Mouse (Mus musculus) kidney, adult 11 months (tissue): ENCODE measurements at regions not wholly inside any gene's neighbourhood (a gene's known extent, or its start where the extent isn't known, plus 50 kb on each side); places are given as distances from the start of the nearest gene placed in this dataset.

Experiments
- DNase-seq: peaks from one replicate; pipeline ENCODE4 v3.0.0; 2022

DNA sequence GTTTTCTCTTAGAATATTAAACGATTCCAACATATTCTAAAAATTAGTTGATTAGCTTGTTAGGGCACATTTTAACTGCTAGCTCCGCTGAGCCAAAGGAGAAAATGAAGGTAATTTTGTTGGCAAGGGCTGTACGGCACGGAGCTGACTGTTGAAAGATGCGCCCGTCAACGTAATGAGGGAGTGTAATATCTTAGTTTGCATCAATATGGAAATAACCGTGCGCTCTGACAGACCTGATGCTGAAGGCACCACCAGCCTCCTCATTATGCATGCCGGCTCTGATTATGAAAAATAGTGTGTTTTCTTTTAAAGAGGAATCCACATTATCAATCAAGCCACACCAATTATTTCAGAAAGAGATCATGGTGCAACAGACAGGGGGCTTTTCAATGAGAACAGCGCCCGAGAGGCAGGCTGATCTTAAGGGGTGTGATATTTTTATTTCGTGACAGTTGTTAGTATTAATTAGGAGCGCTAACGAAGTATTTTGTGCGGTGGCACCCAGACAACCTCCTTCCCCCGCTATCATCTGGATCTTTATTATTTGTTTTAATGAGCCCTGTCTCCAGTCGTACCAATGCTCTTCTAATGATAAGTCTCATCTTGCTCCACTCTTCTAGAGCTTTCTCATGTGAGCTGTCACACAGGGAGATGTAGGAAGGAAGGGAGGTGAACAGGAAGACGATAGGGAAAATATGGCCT is 99.9 kb upstream of the Ctbp2 start:
- no peak for DNase-seq

DNA sequence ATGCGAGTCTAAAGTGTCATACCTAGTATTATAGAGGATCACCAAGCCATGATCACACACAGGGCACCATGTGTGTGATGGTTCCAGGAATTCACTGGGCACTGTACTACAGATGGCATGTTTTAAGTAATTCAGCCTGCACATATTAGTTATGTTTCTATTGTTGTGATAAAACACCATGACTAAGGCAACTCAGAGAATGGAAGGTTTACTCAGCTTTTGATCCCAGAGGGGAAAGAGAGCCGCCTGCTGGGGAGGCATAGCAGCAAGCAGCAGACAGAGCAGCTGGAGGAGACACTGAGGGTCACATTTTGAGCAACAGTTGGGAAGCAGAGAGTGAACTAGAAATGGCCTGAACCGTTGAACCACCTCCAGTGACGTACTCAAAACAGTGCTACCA is 88.2 kb upstream of the Ctbp2 start:
- DNase-seq = no peak

DNA sequence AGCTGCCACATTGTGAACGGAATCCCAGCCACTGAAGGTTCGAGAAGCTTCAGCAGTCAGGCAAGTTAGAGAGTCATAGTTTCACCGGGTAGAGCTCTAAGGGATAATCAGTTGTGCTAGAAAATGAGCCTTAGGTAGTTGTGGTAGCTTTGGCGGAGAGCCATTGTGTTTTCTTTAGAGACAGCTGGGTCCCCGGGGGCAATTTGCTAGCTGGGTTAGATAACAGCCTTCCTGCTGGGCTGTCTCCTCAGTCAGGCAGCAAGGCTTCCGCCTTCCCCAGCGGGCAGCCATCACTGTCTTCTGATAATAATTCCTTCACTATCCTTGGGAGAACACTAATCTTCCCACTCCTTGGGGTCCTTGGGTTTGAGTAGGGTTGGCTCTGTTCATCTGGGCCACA is 81.5 kb upstream of the Ctbp2 start:
- no peak for DNase-seq

DNA sequence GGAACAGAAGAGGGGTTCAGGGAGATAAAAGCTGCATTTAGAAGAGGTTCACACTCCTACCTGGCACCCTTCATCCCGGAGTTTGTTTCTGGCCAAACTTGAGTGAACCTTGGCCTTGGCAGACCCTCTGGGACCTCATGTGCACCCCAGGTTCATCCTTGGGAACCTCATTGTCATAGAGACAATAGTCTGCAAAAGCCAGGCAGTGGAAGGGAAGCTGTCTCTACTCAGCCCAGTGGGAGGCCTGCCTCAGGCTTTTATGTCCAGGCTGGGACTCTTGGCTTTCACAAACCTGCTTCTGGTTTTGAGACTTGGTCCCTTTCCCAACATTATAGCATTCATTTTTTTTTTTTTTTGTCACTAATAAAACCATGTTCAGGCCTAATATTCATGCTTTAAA is 80.3 kb upstream of the Ctbp2 start:
- DNase-seq = no peak

DNA sequence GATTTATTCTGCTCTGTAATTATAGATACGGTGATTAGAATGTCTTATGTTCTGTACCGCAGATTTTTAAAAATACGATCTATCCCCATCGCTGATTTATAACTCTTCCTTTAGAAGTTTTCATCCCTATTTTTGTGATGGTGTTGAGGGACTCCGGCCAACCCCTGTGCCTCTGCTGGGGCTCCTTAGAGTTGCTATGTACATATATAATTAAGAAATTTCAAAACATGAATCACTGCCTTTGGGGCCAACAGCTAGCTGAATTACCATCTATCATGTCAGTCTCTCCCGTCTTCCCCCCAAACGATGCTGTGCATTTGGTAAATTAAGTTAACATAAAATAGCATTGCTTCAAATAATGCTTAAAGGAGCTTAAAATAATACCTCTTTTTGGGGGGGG is 79.8 kb upstream of the Ctbp2 start:
- no peak for DNase-seq

DNA sequence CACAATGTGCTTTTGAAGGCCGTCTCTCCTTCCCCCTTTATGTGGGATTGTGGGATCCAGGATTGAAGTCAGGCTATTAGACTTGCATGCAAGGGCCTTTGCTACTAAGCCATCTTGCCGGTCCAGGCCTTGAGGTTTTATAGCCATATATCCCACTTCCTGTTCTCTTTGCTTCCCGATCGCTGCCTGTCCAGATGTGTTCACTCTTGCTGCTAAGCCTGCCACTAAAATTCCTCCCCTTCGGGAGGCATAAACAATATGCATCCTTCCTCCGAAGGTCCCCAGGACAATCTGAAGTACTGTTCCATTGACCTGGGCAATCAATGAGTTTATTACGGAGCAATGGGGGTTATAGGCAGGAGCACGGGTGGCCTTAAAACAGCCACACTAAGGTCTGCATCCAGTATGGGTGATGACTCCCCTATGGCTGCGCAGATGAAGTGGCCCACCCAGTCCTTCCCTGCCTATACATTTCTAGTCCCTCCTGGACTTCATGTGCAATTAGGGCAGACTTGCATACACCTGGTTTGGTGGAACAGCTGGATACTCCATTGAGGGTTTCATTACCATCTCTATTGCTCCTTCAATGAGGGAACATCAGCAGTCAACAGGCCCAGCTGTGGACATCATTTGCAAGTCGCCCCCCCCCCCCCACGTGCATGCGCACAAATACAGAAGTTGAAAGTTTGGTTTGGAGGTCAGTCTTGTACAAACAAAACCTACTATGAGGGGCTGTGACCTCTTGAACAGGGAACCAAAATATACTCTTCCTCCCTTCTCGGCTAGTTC is 78.1 kb upstream of the Ctbp2 start:
- DNase-seq = no peak

DNA sequence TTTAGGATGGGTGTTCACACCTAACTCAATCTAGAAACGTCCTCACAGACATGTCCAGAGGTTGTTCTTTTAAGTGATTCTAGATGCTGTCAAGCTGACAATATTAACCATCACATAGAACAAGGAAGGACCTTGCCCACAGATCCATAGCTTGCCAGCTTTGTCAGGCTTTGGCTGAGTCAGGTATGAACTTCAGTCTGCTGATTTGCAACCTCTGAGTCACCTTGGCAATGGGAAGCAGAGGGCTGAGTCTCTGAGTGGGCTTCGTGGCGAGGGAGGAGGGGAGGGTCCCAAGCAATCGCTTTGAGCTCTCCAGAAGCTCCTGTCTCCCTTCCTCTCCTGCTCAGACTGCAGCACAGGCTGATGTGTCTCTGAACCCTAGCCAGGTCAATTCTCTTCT is 74.9 kb upstream of the Ctbp2 start:
- DNase-seq = no peak

DNA sequence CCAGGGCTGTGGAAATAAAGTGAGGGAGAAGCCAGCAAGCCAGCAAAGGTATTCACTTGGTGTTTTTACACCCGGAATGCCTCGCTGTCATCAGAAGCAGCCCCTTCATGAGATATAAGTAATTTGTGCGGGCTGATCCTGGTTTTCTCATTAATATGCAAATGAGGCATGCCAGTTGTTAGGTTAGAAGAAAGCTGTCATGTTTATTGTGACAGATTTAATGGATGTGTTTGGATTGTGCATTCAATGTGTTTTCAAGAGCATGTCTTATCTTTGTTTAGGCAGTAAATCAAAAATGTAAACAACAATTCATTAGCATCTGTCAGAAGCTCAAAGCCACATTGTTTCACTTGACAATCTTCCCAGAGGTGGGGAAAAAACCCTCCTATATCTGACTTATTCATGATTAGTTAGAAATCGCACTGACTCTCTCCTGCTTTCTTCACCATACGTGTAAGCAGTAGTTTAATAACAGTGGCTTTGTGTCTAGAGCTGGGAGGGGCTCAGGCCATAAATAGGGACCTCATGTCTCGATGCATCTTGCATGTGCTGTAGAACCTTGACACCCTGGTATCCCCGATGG is 65.8 kb upstream of the Ctbp2 start:
- no peak for DNase-seq

DNA sequence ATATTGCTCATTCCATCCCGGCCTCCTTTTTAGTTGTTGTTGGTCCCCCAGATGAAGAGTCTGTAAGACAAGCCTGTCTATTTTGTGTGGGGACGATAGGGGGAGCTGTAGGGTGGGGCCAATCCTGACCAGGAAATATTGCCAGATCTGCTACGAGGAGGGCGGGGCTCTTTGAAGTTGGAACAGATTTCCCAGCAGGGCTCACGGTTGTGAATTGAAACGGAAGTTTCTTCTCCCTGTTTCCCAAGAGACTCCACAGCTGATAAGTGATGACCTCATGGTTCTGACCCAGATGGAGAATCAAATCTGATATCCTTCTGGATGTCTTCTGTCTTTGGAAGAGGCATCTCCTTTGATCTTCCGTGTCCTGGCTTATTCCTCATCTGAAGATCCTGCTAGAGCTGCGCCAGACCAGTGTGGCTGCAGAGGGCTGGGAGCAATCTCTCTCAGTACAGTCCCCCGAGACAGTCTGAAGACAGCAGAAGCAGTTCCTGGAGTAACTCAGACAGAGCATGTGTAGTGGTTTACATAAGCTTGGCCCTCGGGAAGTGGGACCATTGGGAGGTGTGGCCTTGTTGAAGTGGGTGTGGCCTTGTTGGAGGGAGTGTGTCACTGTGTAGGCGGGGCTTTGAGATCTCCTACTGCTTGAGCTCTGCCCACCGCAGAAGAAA is 61.9 kb upstream of the Ctbp2 start:
- DNase-seq = peak; percentile 74

DNA sequence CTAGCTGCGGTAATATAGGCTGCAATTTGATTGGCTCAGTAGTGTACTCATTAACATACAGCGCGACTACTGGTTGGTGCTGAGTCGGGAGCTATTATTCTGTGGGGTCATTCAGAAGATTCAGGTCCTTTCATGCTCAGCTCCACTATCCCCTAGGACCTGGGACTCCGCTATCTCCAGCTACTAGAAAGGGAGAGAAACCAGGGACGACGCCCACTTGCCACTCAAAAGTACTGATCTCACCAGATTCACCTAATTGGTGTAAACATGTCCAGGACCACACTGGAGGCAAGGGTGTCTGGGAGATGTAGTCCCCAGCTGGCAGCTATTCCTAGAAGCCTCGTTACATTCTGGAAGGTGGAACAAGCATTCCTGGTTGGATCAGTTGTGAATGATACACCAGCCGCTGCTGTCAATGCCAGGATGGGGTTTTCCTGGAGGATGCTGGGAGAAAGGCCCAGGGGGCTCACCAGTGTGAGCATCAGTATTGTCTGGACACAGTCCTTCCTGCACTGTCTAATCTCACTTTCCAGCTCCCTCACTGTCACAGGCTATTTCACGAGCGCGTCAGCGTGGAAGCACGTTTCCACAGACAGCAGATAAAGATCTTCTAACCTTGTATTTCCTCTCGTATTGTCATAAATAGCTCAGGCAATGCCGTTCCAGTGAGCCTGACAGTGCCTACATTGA is 60.9 kb upstream of the Ctbp2 start:
- no peak for DNase-seq

DNA sequence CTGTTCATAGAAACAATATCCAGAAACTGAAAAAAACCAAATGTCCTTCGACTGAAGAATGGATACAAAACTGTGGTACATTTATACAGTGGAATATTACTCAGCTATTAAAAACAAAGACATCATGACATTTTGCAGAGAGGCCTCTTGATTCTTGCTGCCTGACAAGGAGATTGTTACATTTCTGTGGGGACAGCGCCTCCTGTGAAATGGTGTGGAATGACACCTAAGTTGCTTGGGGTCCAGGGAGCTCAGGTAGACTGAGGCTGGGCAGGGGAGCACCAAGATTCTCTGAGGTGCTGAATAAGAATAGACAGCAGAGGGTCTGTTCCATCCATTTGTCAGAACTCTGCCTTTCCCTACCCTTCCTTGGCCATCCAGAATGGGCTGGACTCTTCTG is 57.2 kb upstream of the Ctbp2 start:
- no peak for DNase-seq

DNA sequence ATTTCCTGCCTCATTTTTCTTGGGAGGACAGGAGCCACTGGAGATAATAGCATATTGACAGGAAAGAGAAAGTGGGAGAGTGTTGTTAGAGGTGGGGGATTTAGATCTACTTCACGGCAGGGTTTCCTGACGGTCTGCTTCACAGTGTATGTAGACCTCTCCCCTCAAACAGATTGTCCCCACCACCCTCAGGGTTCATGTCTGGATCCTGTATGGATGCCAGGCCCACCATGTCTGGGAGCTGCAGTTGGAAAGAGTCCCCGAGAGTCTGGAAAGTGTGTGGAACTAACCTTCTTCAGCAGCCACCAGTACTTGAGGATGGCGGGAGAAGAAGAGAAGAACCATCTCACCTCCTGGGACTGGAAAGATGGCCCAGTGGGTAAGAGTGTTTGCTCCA is 53.0 kb upstream of the Ctbp2 start:
- DNase-seq = no peak

DNA sequence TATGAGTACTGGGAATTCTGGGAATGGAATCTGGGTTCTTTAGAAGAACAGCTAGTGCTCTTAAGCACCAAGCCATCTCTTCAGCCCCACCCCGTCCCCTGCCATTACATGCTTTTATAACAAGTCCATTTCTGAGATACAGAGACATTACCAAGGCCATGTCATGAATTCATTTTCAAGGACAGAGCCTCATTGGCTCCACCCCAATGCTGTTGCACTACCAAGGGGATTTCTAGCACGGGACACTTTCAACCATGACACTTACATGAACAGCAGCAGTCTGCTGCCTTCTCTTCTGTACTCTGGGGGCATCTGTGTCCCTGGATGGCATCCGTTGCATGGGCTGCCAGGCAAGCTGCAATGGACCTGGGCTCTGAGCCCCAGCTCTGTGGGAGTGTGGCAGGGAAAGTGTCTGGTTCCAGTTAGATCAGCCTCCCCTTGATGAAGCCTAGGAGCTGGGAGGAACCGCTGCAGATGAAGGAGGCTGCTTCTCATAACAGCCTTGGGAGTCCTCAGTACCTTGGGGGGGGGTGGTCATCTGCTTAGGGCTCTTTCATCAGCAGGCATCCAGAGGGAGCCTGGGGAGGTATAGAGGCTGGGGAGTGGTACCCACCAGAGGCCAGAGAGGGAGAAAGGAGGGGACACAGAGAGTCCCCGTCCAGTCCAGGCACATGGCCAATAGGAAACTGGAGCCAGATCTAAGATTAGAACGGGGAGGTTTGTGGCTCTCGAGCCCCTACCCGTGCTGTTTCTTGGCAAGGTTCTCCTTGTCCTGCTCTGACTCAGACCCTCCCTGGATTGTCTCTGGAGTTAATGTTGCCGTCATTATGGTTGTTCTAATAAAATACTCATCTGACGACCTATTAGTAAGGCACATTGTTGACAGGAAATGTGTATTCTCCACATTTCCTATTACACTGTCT is 52.4 kb upstream of the Ctbp2 start:
- no peak for DNase-seq
